Mouse (Mus musculus): ENCODE measurements at regions not wholly inside any gene's neighbourhood (a gene's known extent, or its start where the extent isn't known, plus 50 kb on each side); places are given as distances from the start of the nearest gene placed in this dataset.

DNA sequence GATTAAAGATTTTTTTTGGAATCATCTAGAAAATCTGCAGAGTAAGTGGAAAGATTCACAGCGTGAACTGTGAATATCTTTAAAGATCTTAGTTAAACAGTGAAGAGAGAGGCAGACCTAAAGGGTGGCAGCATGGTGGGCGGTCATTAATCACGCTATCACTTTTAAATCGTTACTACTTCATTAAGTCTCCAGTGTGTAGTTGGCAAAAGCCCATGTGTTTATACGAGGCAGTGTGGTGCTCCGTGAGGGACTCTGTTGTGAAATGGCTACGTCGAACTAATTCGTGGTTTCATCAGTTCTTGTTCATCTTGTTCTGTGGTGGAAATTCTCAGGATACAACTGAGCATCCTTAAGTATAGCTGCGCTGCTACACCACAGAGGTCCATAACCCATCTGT, 188.2 kb upstream of the Sox9 start:
- no peak for TF ChIP-seq CTCF (IDR thresholded peaks at IDR 0.05; ENCODE audit: extremely low read depth, insufficient read depth, insufficient read length, insufficient replicate concordance)
- no peak for TF ChIP-seq POLR2A (IDR thresholded peaks at IDR 0.05; ENCODE audit: low read depth, low read length)

Data from spleen, adult 2 months (tissue).